Mouse (Mus musculus): Measurements from ENCODE around the gene Clybl.

GRCm38 (mm10) chr14:122188250-122188649 lies 6.7 kb downstream of the Clybl start:
- TF ChIP-seq CTCF (IDR thresholded peaks at IDR 0.05; ENCODE audit: low read depth) (no peak), EP300 (optimal IDR thresholded peaks at IDR 0.05) (no peak)

Data from stomach, postnatal 0 days (tissue).